Mouse (Mus musculus): Measurements from ENCODE around the gene Ciz1.

Ciz1 gene

GRCm38 (mm10) chr2:32352151-32353006 lies at the start of gene Ciz1:
Gene Ciz1 (plus strand): TSS chr2:32352327.
- DNase-seq: peak in 1 of 2 experiments; percentile 7

DNA sequence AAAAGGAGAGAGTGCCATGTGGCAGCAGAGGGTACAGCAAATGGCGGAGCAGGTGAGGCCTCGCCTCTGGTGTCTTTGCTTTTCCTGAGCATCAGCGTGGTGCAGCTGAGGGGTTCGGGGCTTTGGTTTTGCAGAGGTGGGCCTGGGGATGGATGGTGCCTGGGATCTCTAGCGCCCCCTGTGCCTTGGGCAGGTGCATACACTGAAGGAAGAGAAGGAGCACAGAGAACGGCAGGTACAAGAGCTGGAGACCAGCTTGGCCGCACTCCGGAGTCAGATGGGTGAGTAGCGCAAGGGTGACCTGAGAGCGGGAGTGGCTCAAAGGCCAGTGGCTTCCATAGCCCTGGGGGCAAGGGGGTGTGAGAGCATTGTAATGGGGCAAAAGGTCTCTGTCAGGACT lies 49.2 kb upstream of the Ciz1 start:
- no peak for DNase-seq

- peak; percentile 68 to 69 for DNase-seq
Measured at GRCm38 (mm10) chr2:32304145-32304832, 47.8 kb upstream of the Ciz1 start.

- no peak for DNase-seq
Measured at GRCm38 (mm10) chr2:32305668-32306067, 46.5 kb upstream of the Ciz1 start.

DNA sequence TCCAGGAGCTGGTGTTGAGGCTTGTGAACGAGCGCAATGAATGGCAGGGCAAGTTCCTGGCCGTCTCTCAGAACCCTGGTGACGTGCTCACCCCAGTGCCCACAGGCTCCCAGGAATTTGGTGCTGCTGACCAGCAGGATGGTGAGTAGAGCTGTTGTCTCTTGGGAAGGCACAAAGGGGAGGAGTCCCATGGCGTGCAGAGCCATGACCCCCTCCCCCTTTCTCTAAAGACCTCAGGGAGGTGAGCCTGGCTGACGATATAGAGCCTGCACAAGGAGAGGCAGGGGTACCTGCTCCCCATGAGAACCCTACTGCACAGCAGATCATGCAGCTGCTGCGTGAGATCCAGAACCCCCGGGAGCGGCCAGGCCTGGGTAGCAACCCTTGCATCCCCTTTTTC lies 46.0 kb upstream of the Ciz1 start:
- peak in 1 of 2 experiments; percentile 32 for DNase-seq

GRCm38 (mm10) chr2:32307247-32307798 lies 44.8 kb upstream of the Ciz1 start:
- DNase-seq: peak in 1 of 2 experiments; percentile 24

DNA sequence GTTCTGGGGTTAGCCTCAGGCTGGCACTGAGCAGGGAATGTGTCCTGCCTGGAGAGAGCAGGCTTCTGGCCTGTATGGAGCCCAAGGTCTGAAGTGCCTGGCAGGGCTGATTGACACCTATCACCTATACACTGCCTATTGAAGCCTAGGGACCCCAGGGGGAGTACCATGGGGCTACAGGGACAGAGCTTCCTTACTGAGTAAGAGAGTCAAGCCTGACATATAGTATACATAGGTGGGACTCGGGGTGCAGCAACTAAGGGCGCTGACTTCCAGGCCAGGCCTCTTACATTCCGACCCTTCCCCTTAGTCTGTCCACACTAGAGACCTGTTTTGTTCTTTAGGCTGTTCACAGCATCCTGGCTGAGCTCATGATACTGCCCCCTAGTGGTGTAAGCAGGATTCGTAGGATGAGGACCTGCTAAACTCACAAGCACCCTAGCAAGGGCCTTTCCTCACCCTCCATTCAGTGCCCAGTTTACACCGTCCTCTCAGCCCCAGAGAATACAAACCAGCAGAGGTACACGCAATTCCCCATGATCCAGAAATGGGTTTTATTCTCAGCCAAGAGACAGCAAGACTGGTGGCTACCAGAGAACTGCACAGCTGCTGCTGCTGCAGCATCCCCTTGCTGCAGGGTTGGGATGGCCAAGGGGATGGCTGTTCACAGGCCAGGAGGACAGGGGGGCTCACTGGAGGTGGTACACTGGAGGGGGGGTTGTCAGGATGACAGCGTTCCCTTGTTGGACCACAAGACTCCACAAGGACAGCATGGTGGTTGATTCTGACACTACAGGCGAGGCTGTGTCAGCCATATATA lies 44.0 kb upstream of the Ciz1 start:
- peak; percentile 58 to 75 for DNase-seq

DNA sequence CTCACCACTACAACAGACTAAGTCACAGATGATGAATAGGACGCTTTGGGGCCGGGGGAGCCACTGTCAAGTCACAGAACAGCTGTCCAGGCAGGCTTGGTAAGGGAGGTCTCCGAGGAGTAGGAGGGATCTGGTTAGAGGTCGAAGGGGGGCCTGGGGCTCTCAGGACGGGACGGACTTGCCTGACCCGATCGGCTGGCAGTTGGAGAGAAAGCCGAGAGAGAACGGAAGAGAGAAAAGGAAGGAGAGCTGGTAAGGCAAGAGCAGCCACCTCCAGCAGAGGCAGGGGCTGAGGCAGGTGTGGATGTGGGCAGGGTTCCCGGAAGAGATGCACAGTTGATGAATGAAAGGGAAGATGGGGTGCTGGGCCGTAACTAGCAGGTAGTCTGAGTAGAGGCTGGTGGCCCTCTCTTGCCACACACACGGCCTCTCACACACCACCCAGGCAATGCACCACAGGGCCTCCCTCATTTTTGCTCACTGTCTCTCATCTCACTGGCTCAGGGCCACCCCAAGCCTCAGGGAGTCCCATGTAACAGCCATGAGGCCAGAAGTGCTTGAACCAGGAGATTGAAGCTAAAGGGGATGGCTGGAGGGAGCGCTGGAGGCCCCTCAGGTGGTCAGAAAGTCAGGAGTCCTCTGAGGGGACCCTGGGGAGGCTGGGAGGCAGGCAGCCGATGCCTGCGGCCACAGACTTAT lies 43.1 kb upstream of the Ciz1 start:
- DNase-seq: peak in 1 of 2 experiments; percentile 34

DNA sequence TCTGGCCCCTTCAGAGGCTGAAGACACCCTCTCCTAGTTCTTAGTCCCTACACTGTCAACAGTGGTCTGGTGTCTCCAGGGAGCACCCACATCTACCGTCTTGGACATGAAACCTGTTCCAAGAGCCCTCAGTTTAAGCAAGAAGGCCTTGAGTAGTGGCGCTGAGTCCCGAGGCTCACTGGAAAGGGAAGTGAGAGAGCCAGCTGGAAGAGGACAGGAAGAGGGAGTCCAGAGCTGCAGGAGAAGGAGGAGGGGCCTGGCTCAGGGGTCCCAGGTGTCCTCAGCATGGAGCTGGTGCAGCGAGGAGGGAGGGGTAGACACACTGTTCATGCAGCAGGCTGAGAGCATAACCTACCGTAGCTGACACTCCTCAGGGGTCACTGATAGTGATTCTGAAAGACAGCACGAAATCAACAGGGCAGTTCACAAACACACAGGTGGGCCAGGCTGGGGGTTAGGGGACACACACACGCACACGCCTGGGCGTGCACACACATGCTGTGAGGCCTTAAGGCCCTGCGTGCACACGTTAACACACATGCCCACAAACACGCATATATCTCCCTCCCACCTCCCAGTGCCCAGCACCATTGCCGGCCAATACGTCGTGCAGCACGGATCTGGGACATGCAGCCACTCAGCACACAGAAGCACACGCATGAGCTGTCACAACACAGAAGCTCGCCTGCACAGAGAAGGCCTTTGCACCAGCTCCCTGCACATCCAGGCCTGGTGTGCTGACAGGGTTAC lies 41.9 kb upstream of the Ciz1 start:
- DNase-seq: peak in 1 of 2 experiments; percentile 33

DNA sequence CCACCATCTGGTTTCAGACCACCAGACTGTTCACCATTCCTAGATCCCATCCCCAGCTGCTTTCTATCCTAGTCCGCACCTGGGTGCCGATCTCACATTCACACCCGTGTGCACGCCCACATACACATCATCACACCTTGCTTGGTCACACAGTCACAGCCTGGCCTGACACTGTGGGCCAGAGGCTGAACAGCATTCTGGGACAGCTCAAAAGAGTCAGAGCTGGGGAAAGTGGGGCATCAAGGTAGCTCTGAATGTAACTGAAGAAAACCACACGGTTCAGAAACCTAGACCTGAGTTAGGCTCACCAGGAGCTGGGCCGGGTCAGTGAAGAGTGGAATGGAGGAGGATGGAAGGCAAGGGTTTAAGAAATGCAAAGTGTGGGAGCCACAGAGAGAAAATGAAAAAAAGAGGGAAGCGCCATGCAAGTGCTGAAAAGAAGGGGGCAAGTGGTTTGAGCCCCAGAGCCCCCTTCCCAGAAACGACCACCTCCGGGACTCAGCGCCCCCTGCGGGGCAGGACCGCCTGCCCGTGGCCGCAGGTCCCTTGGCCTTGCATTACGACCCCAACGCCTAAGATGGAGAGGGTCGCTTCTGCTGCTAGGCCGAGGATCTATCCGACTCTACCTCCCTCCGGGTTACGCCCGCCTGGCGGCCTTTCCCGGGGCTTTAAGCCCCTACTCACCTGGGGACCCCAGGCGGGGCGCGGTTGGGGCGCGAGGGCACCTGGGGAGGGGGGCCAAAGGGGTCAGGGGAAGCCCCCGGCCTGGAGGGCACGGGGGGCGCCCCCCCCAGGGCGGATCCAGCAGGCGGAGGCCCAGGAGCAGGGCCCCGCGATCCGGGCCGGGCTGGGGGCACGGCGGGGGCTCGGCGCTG lies 40.4 kb upstream of the Ciz1 start:
- DNase-seq: peak in 1 of 2 experiments; percentile 26

DNA sequence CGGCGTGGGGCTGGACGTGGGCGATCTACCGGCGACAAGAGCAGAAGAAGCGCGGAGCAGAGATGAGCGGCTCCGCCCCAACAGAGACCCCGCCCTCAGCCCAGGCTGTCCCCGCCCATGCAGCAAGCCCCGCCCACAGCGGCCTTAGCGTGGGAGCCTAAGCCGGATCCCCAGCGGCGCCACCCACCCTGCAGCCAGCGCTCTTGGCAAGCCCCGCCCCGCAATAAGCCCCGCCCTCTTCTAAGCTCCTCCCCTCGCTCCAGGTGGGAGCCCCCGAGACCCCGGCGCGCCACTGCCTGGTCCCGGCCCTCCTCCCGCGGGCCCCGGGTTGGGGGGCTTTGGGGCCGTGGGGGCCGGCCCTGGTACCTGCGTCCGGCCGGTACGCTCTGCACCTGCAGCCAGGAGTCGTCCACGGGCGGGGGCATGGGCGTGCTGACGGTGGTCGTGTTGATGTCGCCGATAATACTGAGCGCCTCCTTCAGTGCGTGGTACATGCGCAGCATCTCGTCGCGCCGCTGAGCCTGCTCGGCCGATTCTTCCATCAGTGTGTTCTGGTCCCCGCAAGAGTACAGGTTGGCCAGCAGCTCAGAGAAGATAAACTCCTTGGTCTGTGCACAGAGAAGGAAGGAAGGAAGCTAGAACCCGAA lies 39.7 kb upstream of the Ciz1 start:
- peak; percentile 89 to 91 for DNase-seq

- peak in 1 of 2 experiments; percentile 31 for DNase-seq
Measured at GRCm38 (mm10) chr2:32314831-32315230, 37.3 kb upstream of the Ciz1 start.

- peak in 1 of 2 experiments; percentile 25 for DNase-seq
Measured at GRCm38 (mm10) chr2:32315751-32316150, 36.4 kb upstream of the Ciz1 start.

GRCm38 (mm10) chr2:32316887-32317656 lies 35.1 kb upstream of the Ciz1 start:
- DNase-seq: peak in 1 of 2 experiments; percentile 41

DNA sequence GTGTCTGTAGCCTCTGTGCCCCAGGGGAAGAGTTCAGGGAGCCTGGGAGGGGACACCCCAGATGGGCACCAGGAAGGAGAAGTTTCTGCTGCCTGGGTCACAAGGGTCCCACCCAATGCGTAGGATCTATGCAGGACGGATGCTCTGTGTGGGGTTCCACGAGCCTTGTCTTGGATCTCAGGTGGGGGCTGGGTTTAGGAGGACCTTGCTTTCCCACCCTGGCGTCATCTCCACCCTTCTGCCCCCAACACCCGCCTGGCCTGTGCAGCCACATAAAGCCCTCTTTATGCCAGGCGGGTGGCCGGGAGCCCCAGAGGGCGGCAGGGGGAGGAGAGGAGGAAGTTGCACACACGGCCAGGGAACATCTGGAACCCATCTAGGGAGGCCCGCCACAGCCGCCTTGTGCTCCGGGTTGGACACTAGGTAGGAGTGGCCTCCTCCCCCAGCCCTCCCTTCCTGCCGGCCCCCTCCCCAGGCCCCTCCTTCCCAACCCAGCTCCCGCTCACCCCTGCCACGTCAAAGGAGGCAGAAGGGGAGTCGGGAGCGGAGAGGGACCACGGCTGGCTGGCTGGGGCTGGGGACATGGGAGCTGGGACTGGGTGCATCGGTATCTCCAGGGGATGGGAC lies 34.2 kb upstream of the Ciz1 start:
- DNase-seq: peak; percentile 57 to 78

- no peak for DNase-seq
Measured at GRCm38 (mm10) chr2:32318709-32319585, 33.2 kb upstream of the Ciz1 start.
